Mouse (Mus musculus): ENCODE measurements around the gene Pde1c. TPM values are rescaled to one million over a fixed set of nuclear protein-coding genes. Genes with fewer than 3 reads are reported as not detected.

Pde1c gene
- polyA plus RNA-seq, 1 experiment = 1.9 TPM

DNA sequence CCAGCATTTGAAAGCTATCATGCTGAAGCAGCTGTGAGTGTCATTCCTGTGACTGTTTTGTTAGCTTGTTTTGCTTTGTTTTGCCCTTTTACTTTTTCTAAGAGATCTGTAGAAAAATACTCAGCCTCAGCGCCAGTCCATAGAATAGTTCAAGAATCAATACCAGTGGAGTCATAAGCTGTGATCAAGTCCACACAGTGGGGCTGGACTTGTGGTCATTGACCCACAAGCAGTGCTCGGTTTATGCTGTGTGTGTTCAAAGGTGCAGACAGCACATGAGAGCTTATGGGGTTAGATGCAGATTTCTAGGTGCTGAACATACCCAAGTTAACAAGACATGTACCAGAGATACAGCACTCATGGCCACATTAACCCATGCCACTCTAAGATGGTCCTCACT lies 396.7 kb downstream of the Pde1c start:
- no peak overlapping the region for H3K4me3 ChIP-seq (ENCODE audit: insufficient read depth, low read length)
- H3K27ac ChIP-seq (ENCODE audit: insufficient read depth, low read length) = no peak overlapping the region
- no peak for TF ChIP-seq CTCF (IDR thresholded peaks at IDR 0.05; ENCODE audit: borderline replicate concordance, insufficient read depth, low read length)
- no peak for TF ChIP-seq POLR2A (IDR thresholded peaks at IDR 0.05; ENCODE audit: low read depth, low read length)
- H3K4me1 ChIP-seq (ENCODE audit: control insufficient read depth, insufficient read depth, low read length) = no peaks in the 10 kb centered on the region

DNA sequence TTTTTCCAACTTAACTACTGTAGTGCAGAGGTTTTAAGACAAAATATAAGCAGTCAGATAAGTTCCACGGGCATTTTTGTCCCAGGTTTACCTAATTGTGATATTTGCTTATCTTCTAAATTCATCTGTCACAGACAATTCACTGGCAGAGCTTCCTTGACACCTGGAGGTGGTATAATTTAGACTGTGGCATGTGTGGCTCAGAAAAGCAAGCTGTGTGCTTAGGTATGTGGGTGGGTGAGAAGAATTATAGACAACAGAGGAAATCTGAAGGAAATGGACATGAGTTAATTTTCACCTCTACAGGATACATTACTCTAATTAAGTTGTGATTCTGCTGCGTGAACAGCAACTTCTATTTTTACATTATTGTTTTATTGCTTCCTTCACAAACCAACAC lies 400.2 kb downstream of the Pde1c start:
- no peaks in the 10 kb centered on the region for H3K4me1 ChIP-seq (ENCODE audit: control insufficient read depth, insufficient read depth, low read length)
- no peak overlapping the region for H3K4me3 ChIP-seq (ENCODE audit: insufficient read depth, low read length)
- TF ChIP-seq POLR2A (IDR thresholded peaks at IDR 0.05; ENCODE audit: low read depth, low read length) (no peak), CTCF (IDR thresholded peaks at IDR 0.05; ENCODE audit: borderline replicate concordance, insufficient read depth, low read length) (no peak)
- no peak overlapping the region for H3K27ac ChIP-seq (ENCODE audit: insufficient read depth, low read length)

DNA sequence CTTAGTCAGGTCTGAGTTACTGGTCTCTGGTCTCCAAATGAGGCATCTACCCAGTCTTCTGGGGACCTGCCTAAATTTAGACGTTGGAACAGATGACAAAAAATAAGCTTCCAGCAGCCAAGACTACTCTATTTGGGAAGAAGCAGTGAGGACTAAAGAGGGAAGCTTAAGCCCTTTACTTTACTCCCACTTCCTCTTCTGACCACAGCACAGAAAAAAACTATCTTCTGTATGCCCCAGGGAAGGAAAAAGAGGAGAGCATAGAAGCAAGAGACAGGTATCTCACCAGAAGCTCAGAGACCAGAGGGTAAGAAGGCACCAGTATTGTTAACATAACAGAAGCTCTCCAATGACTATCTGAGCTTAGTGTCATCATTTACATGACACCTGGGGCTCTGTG lies 410.7 kb downstream of the Pde1c start:
- Histone ChIP-seq H3K4me1 (ENCODE audit: control insufficient read depth, insufficient read depth, low read length) (no peaks in the 10 kb centered on the region), H3K27ac (ENCODE audit: insufficient read depth, low read length) (no peak overlapping the region), H3K4me3 (ENCODE audit: insufficient read depth, low read length) (no peak overlapping the region)
- TF ChIP-seq CTCF (IDR thresholded peaks at IDR 0.05; ENCODE audit: borderline replicate concordance, insufficient read depth, low read length) (no peak), POLR2A (IDR thresholded peaks at IDR 0.05; ENCODE audit: low read depth, low read length) (no peak)

DNA sequence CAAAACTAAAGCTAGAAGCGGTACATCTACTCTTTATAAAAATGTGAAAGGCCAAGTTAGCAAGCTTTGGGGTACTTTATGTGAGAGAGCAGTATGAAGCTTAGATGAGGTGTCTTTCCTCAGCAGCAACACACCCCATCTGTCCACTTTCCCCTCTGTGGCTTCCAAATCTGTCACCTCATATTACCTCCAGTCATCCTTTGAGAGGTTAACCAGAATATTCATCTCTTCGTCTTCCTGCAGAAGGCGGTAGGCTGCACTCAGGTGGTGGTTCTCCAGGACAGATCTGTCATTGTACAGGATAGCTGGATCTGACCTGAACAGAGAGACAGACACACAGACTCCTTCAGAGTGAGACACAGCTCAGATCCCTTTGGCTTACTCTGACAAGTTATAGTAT lies 412.1 kb downstream of the Pde1c start:
- H3K4me3 ChIP-seq (ENCODE audit: insufficient read depth, low read length) = no peak overlapping the region
- TF ChIP-seq POLR2A (IDR thresholded peaks at IDR 0.05; ENCODE audit: low read depth, low read length) (no peak), CTCF (IDR thresholded peaks at IDR 0.05; ENCODE audit: borderline replicate concordance, insufficient read depth, low read length) (no peak)
- H3K4me1 ChIP-seq (ENCODE audit: control insufficient read depth, insufficient read depth, low read length) = no peaks in the 10 kb centered on the region
- no peak overlapping the region for H3K27ac ChIP-seq (ENCODE audit: insufficient read depth, low read length)

DNA sequence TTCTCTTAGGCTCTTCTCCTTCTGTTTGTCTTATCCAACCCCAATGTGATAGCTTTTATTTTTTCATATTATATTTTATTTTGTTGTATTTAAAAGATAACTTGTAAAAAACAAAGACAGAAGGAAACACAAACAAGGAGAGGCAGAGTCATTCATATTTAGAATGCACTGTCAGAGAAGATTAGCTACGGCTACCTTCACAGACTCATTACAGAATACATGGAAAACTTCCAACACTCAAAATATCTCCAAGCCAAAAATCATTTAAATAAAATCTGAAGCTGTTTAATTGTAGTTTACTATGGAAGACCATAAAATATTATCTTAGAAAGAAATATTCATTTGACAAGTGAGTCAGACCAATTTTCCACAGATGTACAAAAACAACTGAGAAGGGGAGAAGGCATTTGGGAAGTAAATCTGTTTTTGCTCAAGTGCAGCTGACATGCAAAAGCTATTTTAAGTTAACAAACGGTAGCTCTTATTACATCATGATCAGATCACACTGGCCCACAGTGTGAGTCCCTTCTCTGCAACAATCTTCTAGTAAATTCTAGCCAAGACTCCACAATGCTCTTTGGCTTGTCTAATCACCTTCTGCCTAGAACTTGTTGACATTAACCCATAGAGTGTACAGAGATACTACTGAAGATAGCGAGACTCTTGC lies 438.3 kb downstream of the Pde1c start:
- 0 out of 2 replicates have a peak overlapping the region, but pooled peaks have one; percentile 5 for H3K27ac ChIP-seq (ENCODE audit: insufficient read depth, low read length)
- no peak overlapping the region for H3K4me3 ChIP-seq (ENCODE audit: insufficient read depth, low read length)
- no peak for TF ChIP-seq POLR2A (IDR thresholded peaks at IDR 0.05; ENCODE audit: low read depth, low read length)
- TF ChIP-seq CTCF (IDR thresholded peaks at IDR 0.05; ENCODE audit: borderline replicate concordance, insufficient read depth, low read length) = no peak
- no peaks in the 10 kb centered on the region for H3K4me1 ChIP-seq (ENCODE audit: control insufficient read depth, insufficient read depth, low read length)

DNA sequence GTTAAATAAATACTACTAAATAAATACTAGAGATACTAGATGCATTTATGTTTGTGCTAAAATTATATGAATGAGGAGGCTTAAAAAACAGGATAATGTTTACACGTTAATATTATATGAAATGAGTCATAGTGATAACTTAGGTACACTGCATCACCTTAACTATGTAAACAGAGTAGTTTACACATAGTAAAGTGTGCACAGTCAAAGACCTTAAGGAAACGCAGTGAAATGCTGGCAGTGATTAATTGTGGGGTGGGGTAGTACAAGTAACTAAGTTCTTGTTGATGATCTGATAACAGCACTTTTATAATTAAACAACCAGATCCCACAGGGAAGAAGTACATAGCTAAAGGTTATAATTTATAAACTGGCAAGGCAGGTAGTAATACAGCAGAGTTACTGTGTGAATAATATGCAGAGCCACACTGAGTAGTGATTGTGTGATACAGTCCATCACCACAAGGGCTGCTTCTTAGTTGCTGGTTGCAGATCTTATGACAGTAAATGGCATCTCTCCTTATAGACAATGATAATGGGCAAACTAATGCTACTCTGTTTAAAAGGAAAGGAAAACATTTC lies 469.3 kb downstream of the Pde1c start:
- TF ChIP-seq POLR2A (IDR thresholded peaks at IDR 0.05; ENCODE audit: low read depth, low read length) (no peak), CTCF (IDR thresholded peaks at IDR 0.05; ENCODE audit: borderline replicate concordance, insufficient read depth, low read length) (no peak)
- no peaks in the 10 kb centered on the region for H3K4me1 ChIP-seq (ENCODE audit: control insufficient read depth, insufficient read depth, low read length)
- H3K27ac ChIP-seq (ENCODE audit: insufficient read depth, low read length) = no peak overlapping the region
- H3K4me3 ChIP-seq (ENCODE audit: insufficient read depth, low read length) = no peak overlapping the region

DNA sequence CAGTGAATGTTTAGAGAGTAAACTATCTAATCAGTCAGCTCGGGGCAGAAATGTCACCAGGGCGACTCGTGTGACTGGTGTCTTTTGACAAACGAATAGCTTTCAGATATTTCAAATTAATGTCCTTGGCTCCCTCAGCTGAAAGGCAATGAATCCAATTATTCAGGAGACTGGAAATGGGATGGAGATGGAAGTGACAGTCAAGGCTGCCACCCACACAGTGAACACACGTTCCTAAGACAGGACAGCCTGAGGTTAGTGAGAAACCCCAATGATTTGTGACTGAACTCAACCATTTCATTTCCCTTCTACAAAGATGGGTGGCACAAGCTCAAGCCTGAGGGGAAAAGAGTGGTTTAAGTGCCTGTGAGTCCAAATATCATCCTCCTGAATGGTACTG lies 470.5 kb downstream of the Pde1c start:
- TF ChIP-seq CTCF (IDR thresholded peaks at IDR 0.05; ENCODE audit: borderline replicate concordance, insufficient read depth, low read length) (no peak), POLR2A (IDR thresholded peaks at IDR 0.05; ENCODE audit: low read depth, low read length) (no peak)
- Histone ChIP-seq H3K4me1 (ENCODE audit: control insufficient read depth, insufficient read depth, low read length) (no peaks in the 10 kb centered on the region), H3K27ac (ENCODE audit: insufficient read depth, low read length) (no peak overlapping the region), H3K4me3 (ENCODE audit: insufficient read depth, low read length) (no peak overlapping the region)

DNA sequence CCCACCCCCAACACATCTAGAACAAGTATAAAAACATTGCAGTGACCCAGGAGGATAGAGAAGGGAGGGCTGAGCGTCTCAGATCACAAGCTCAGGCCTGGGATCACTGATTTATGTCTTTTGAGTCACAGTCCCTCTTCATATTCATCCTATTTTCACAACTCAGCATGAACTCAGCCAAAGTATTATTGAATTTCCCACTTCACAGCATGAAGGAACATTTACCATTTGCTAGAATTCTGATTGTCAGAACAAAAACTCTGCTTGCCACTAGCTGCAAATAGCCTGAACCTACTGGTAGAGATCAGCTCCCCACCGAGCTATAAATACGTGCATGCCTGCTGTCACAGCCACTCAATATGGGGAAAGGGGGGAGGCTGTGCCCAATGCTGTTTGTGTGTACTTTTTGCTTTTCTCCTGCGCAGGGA lies 492.5 kb downstream of the Pde1c start:
- Histone ChIP-seq H3K4me1 (ENCODE audit: control insufficient read depth, insufficient read depth, low read length) (no peaks in the 10 kb centered on the region), H3K27ac (ENCODE audit: insufficient read depth, low read length) (no peak overlapping the region), H3K4me3 (ENCODE audit: insufficient read depth, low read length) (no peak overlapping the region)
- TF ChIP-seq POLR2A (IDR thresholded peaks at IDR 0.05; ENCODE audit: low read depth, low read length) (no peak), CTCF (IDR thresholded peaks at IDR 0.05; ENCODE audit: borderline replicate concordance, insufficient read depth, low read length) (no peak)

DNA sequence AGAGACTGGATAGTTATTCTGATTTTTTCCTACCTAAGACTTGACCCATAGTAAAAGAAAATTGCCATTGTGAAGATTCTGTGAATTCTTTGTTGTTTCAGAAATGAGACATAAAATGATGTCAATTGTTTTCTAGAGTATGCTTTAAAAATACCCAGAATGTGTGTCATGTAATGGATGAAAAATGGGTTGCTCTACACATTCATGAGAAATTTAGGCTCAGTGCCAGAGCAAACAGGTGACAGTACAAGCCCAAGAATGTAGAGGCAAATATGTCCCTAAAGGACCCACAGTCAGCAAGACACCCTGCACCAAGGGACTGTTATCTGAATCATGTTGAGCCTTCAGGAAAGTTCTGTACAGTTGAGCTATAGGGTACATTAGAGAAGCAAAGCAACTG lies 500.4 kb downstream of the Pde1c start:
- Histone ChIP-seq H3K4me3 (ENCODE audit: insufficient read depth, low read length) (no peak overlapping the region), H3K4me1 (ENCODE audit: control insufficient read depth, insufficient read depth, low read length) (peaks cover 2% of the 10 kb centered on the region; the same call in 1 of the 2 replicates), H3K27ac (ENCODE audit: insufficient read depth, low read length) (no peak overlapping the region)
- TF ChIP-seq POLR2A (IDR thresholded peaks at IDR 0.05; ENCODE audit: low read depth, low read length) (no peak), CTCF (IDR thresholded peaks at IDR 0.05; ENCODE audit: borderline replicate concordance, insufficient read depth, low read length) (no peak)

DNA sequence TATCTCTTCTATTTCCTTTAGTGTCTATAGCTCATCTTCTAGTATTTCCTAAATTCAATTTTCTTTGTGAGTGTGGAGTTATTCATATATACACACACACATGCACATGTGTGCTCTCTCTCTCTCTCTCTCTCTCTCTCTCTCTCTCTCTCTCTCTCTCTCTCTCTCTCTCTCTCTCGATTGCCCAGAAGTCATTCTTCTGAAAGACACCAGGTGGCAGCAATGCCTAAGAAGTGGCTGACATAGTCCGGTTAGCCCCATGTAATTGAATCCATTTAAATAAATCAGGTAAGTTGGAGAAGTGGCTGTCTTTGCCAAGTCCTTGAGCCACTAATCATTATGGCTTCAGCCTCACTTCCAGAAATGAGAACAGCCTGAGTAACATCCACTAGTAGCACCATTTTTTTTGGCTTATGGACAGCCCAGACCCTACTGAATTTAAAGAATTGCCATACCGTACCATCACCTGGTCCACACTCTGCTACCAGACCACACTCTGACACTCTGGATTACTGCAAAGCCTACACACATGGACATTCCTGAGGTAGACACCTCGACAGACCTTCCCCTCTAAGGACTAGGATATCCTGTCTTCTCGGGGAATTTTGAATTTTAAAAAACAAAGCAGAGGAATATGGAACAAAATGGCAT lies 502.1 kb downstream of the Pde1c start:
- TF ChIP-seq POLR2A (IDR thresholded peaks at IDR 0.05; ENCODE audit: low read depth, low read length) (no peak), CTCF (IDR thresholded peaks at IDR 0.05; ENCODE audit: borderline replicate concordance, insufficient read depth, low read length) (no peak)
- H3K4me1 ChIP-seq (ENCODE audit: control insufficient read depth, insufficient read depth, low read length) = peaks cover 2% of the 10 kb centered on the region; the same call in 1 of the 2 replicates
- no peak overlapping the region for H3K27ac ChIP-seq (ENCODE audit: insufficient read depth, low read length)
- H3K4me3 ChIP-seq (ENCODE audit: insufficient read depth, low read length) = no peak overlapping the region

Data from embryonic fibroblast, embryonic 13.5 days (primary cell).